Mouse (Mus musculus) stomach, postnatal 0 days (tissue): ENCODE measurements around the gene Cln3.

Experiments
- CTCF ChIP-seq: IDR thresholded peaks from 2 replicates; pipeline ENCODE4 v1.5.1; 2016; ENCODE audit warnings: antibody characterized with exemption, low read depth, mild to moderate bottlenecking, moderate library complexity
- EP300 ChIP-seq: optimal IDR thresholded peaks from 2 replicates; pipeline ENCODE3; 2016; ENCODE audit warnings: antibody characterized with exemption

DNA sequence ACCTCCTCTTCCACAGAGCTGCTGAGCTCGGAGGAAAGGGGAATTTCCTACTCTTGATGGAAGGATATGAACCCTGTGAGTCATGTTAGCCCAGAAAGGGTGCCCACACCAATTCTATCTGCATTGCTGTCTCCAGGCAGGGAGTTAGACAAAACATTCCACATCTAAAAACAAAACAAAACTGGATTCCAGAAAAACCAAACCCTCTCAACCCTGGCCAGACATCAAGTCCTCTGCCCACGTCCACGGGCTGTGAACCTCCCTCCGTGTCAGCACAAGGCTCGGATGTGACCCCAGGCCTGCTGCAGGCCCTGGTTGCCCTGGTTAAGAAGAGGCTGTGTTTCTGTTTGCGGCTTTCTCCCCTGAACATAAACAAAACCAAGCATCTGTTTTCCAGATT lies 42.5 kb upstream of the Cln3 start:
- TF ChIP-seq CTCF: no peak
- TF ChIP-seq EP300: no peak
